In the genomic region with DNA sequence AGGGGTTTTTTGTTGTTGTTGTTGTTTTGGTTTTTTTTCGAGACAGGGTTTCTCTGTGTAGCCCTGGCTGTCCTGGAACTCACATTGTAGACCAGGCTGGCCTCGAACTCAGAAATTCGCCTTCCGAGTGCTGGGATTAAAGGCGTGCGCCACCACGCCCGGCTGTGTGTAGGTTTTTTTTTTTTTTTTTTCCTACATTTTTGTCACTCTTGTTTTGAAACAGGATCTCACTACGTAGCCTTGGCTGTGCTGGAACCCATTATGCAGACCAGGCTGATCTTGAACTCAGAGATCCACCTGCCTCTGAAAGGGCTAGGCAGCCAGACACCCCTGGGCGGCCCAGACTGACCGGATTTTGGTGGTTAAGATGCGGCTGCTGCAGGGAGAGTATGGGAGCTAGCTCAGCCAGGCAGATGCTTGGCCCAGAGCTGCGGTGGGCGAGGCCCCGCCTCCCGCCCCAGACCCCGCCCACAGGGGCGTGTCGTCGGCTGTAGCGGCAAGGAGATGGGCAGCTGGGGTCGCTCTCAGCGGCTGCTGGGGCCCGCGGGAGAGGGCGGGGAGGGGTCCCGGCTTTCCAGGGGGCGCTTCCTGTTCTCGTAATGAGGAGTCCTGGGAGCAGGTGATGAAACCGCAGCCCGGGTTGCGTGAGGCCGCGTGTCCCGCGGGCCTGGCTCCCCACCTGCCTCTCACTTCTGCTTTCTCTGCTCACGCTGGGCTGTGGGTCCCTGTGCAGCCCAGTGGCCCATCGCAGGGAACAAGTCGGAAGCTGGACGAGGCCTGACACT, we compare ENCODE assay signal across 7 mouse cellular contexts. TPM values are rescaled to one million over a fixed set of nuclear protein-coding genes. Genes with fewer than 3 reads are reported as not detected.
DNase-seq lines count a peak whose midpoint lies in the region; ATAC-seq and TF ChIP-seq lines count a peak whose summit lies in the region.

No protein-coding gene starts in this region.

- ATAC-seq in activated CD4-positive, CD25-positive, alpha-beta regulatory T cell, adult 4 months, result peak; percentile 72
- ATAC-seq in hindbrain, embryonic 16.5 days, result peak; percentile 96
- peak; percentile 94 for ATAC-seq in midbrain, embryonic 12.5 days (ENCODE audit: low FRiP score, low read depth)

- peaks cover 2% of the 10 kb centered on the region; the same call in 1 of the 2 replicates for H3K4me1 ChIP-seq in hindbrain, embryonic 16.5 days (ENCODE audit: control insufficient read depth, insufficient read depth, low read depth, low read length)
- H3K4me1 ChIP-seq in limb, embryonic 10.5 days, result peaks cover 17% of the 10 kb centered on the region
- peaks cover 6% of the 10 kb centered on the region for H3K4me1 ChIP-seq in midbrain, embryonic 12.5 days
- peaks cover 7% of the 10 kb centered on the region for H3K4me1 ChIP-seq in small intestine, adult 2 months (ENCODE audit: control insufficient read depth, insufficient read depth, insufficient read length, low read length)

- no peaks in the 10 kb centered on the region for H3K36me3 ChIP-seq in hindbrain, embryonic 16.5 days (ENCODE audit: control insufficient read depth, insufficient read depth, low read length)
- no peaks in the 10 kb centered on the region for H3K36me3 ChIP-seq in limb, embryonic 10.5 days
- no peaks in the 10 kb centered on the region for H3K36me3 ChIP-seq in midbrain, embryonic 12.5 days
- H3K36me3 ChIP-seq in small intestine, adult 2 months (ENCODE audit: control insufficient read depth, insufficient read depth, low read length), result no peaks in the 10 kb centered on the region

- TF ChIP-seq CTCF in gastrocnemius, adult 2 months (IDR thresholded peaks at IDR 0.05), result no peak
- no peak for TF ChIP-seq CTCF in small intestine, adult 2 months (IDR thresholded peaks at IDR 0.05; ENCODE audit: extremely low read depth, insufficient read length, insufficient replicate concordance, low read depth, low read length)

- no peaks in the 10 kb centered on the region for H3K9me3 ChIP-seq in hindbrain, embryonic 16.5 days (ENCODE audit: control insufficient read depth, low read length)
- H3K9me3 ChIP-seq in limb, embryonic 10.5 days (replicated peaks), result no peaks in the 10 kb centered on the region
- H3K9me3 ChIP-seq in midbrain, embryonic 12.5 days, result no peaks in the 10 kb centered on the region

- peak overlapping the region; percentile 20; the same call in 1 of the 2 replicates for H3K27ac ChIP-seq in gastrocnemius, adult 2 months
- H3K27ac ChIP-seq in hindbrain, embryonic 16.5 days (ENCODE audit: low read depth, low read length), result peak overlapping the region; percentile 23; the same call in 1 of the 2 replicates
- H3K27ac ChIP-seq in limb, embryonic 10.5 days, result peak overlapping the region; percentile 69
- H3K27ac ChIP-seq in midbrain, embryonic 12.5 days (replicated peaks), result peak overlapping the region; percentile 58
- H3K27ac ChIP-seq in small intestine, adult 2 months (ENCODE audit: insufficient read depth, low read depth, low read length), result no peak overlapping the region

- H3K27me3 ChIP-seq in hindbrain, embryonic 16.5 days (replicated peaks; ENCODE audit: control insufficient read depth, insufficient read depth, low read length), result no peaks in the 10 kb centered on the region
- peaks cover 32% of the 10 kb centered on the region for H3K27me3 ChIP-seq in limb, embryonic 10.5 days (ENCODE audit: low read depth, poor library complexity, severe bottlenecking)
- peaks cover 18% of the 10 kb centered on the region for H3K27me3 ChIP-seq in midbrain, embryonic 12.5 days
- H3K27me3 ChIP-seq in small intestine, adult 2 months (ENCODE audit: control insufficient read depth, insufficient read depth, low read length), result peaks cover 10% of the 10 kb centered on the region; the same call in 1 of the 2 replicates

- intact Hi-C loops in gastrocnemius, adult 2 months (cut with DNase I), result no loop called here

- H3K4me3 ChIP-seq in gastrocnemius, adult 2 months, result peak overlapping the region; percentile 78
- peak overlapping the region; percentile 57 for H3K4me3 ChIP-seq in hindbrain, embryonic 16.5 days (ENCODE audit: low read length)
- peak overlapping the region; percentile 54 for H3K4me3 ChIP-seq in limb, embryonic 10.5 days
- peak overlapping the region; percentile 48 for H3K4me3 ChIP-seq in midbrain, embryonic 12.5 days
- H3K4me3 ChIP-seq in small intestine, adult 2 months (ENCODE audit: low read depth, low read length), result peak overlapping the region; percentile 46

- TF ChIP-seq POLR2A in small intestine, adult 2 months (IDR thresholded peaks at IDR 0.05; ENCODE audit: low read depth, low read length), result no peak

- 16% methylated on average over 38 of the region's 40 CpGs for WGBS in hindbrain, embryonic 16.5 days
- 13% methylated on average over 40 of the region's 40 CpGs for WGBS in limb, embryonic 10.5 days
- WGBS in midbrain, embryonic 12.5 days, result 13% methylated on average over 40 of the region's 40 CpGs
- 11% methylated on average over 40 of the region's 40 CpGs for WGBS in small intestine, adult 2 months

- H3K4me2 ChIP-seq in hindbrain, embryonic 16.5 days (ENCODE audit: low read length), result peak overlapping the region; percentile 77
- H3K4me2 ChIP-seq in midbrain, embryonic 12.5 days (replicated peaks), result peak overlapping the region; percentile 79

- peak; percentile 44 to 72 for DNase-seq in cerebellum, postnatal 4 days (ENCODE audit: low spot score in 2 of 2)
- peak; percentile 78 for DNase-seq in gastrocnemius, adult 2 months
- DNase-seq in limb, embryonic 10.5 days (ENCODE audit: low spot score), result peak; percentile 89

- peak overlapping the region; percentile 77 for H3K9ac ChIP-seq in hindbrain, embryonic 16.5 days (ENCODE audit: low read depth, low read length)
- peak overlapping the region; percentile 37 for H3K9ac ChIP-seq in midbrain, embryonic 12.5 days (replicated peaks)

RNA-seq across cellular contexts. Expression of a gene that starts 13.9 kb away (rescaled TPM):
- polyA plus RNA-seq in activated CD4-positive, CD25-positive, alpha-beta regulatory T cell, adult 4 months (2017; shearing (Covaris generic)), result 10 to 100 TPM; 17.4 to 27.3 TPM
- 10 to 100 TPM; 81.1 to 86.2 TPM for total RNA-seq in gastrocnemius, adult 2 months (2021)
- polyA plus RNA-seq in hindbrain, embryonic 16.5 days (2015; fragmentation: Nextera tagmentation; extraction: Ambion mirVana), result 54.2 and 57.4 TPM in 2 replicates
- polyA plus RNA-seq in limb, embryonic 10.5 days (2016; fragmentation: Nextera tagmentation; extraction: Ambion mirVana), result 79.8 and 85.0 TPM in 2 replicates
- 47.6 and 49.0 TPM in 2 replicates for polyA plus RNA-seq in midbrain, embryonic 12.5 days (2016; fragmentation: Nextera tagmentation; extraction: Ambion mirVana)
- polyA plus RNA-seq in small intestine, adult 2 months (2012; rRNA removed), result 66.9 and 89.5 TPM in 2 replicates

RNA-seq across cellular contexts. Expression of a gene that starts 18.8 kb away (rescaled TPM):
- polyA plus RNA-seq in activated CD4-positive, CD25-positive, alpha-beta regulatory T cell, adult 4 months (2017; shearing (Covaris generic)), result not detected
- under 1 TPM; 0.31 to 0.56 TPM for total RNA-seq in gastrocnemius, adult 2 months (2021)
- 0.85 and 1.2 TPM in 2 replicates for polyA plus RNA-seq in hindbrain, embryonic 16.5 days (2015; fragmentation: Nextera tagmentation; extraction: Ambion mirVana)
- polyA plus RNA-seq in limb, embryonic 10.5 days (2016; fragmentation: Nextera tagmentation; extraction: Ambion mirVana), result 0.29 and 0.60 TPM in 2 replicates
- polyA plus RNA-seq in midbrain, embryonic 12.5 days (2016; fragmentation: Nextera tagmentation; extraction: Ambion mirVana), result 0.19 and 0.46 TPM in 2 replicates
- polyA plus RNA-seq in small intestine, adult 2 months (2012; rRNA removed), result 1.6 and 5.3 TPM in 2 replicates

RNA-seq across cellular contexts. Expression of a gene that starts 19.0 kb away (rescaled TPM):
- 100 to 1,000 TPM in 1 of 2 experiments, 10 to 100 TPM in 1; 98.5 to 112 TPM for polyA plus RNA-seq in activated CD4-positive, CD25-positive, alpha-beta regulatory T cell, adult 4 months (2017; shearing (Covaris generic))
- 10 to 100 TPM; 11.6 to 14.8 TPM for total RNA-seq in gastrocnemius, adult 2 months (2021)
- 56.4 and 57.1 TPM in 2 replicates for polyA plus RNA-seq in hindbrain, embryonic 16.5 days (2015; fragmentation: Nextera tagmentation; extraction: Ambion mirVana)
- polyA plus RNA-seq in limb, embryonic 10.5 days (2016; fragmentation: Nextera tagmentation; extraction: Ambion mirVana), result 45.3 and 49.8 TPM in 2 replicates
- 37.1 and 41.9 TPM in 2 replicates for polyA plus RNA-seq in midbrain, embryonic 12.5 days (2016; fragmentation: Nextera tagmentation; extraction: Ambion mirVana)
- 43.3 and 83.7 TPM in 2 replicates for polyA plus RNA-seq in small intestine, adult 2 months (2012; rRNA removed)

RNA-seq across cellular contexts. Expression of a gene that starts 19.3 kb away (rescaled TPM):
- 10 to 100 TPM; 36.2 to 58.5 TPM for polyA plus RNA-seq in activated CD4-positive, CD25-positive, alpha-beta regulatory T cell, adult 4 months (2017; shearing (Covaris generic))
- 10 to 100 TPM in 1 of 2 experiments, 1 to 10 TPM in 1; 7.5 to 10.7 TPM for total RNA-seq in gastrocnemius, adult 2 months (2021)
- 12.3 and 12.5 TPM in 2 replicates for polyA plus RNA-seq in hindbrain, embryonic 16.5 days (2015; fragmentation: Nextera tagmentation; extraction: Ambion mirVana)
- 20.1 and 27.9 TPM in 2 replicates for polyA plus RNA-seq in limb, embryonic 10.5 days (2016; fragmentation: Nextera tagmentation; extraction: Ambion mirVana)
- polyA plus RNA-seq in midbrain, embryonic 12.5 days (2016; fragmentation: Nextera tagmentation; extraction: Ambion mirVana), result 16.3 and 17.8 TPM in 2 replicates
- polyA plus RNA-seq in small intestine, adult 2 months (2012; rRNA removed), result 23.9 and 44.9 TPM in 2 replicates

RNA-seq across cellular contexts. Expression of a gene that starts 27.1 kb away (rescaled TPM):
- polyA plus RNA-seq in activated CD4-positive, CD25-positive, alpha-beta regulatory T cell, adult 4 months (2017; shearing (Covaris generic)), result 10 to 100 TPM; 34.3 to 56.0 TPM
- total RNA-seq in gastrocnemius, adult 2 months (2021), result 1 to 10 TPM; 4.3 to 6.5 TPM
- 46.7 and 51.6 TPM in 2 replicates for polyA plus RNA-seq in hindbrain, embryonic 16.5 days (2015; fragmentation: Nextera tagmentation; extraction: Ambion mirVana)
- polyA plus RNA-seq in limb, embryonic 10.5 days (2016; fragmentation: Nextera tagmentation; extraction: Ambion mirVana), result 29.6 and 35.9 TPM in 2 replicates
- polyA plus RNA-seq in midbrain, embryonic 12.5 days (2016; fragmentation: Nextera tagmentation; extraction: Ambion mirVana), result 23.3 and 23.8 TPM in 2 replicates
- polyA plus RNA-seq in small intestine, adult 2 months (2012; rRNA removed), result 4.9 and 9.2 TPM in 2 replicates
